Mouse (Mus musculus) kidney, embryonic 16.5 days (tissue): ENCODE data around the gene Olfr97. TPM values are rescaled to one million over a fixed set of nuclear protein-coding genes. Genes with fewer than 3 reads are reported as not detected.

Source experiments
- ATAC-seq: fragments of 200-750 bp; cut with Nextera tagmentation; 2 replicates; pipeline ENCODE4 v1.8.0; 2017; ENCODE audit warnings: moderate TSS enrichment; ENCODE audit not compliant: low FRiP score, low TSS enrichment
- H3K27ac ChIP-seq: fragments of 300-500 bp; sonication (generic); 2 replicates; pipeline ENCODE4 v1.5.1; 2014; ENCODE audit warnings: low read length
- H3K27me3 ChIP-seq: fragments of 300-500 bp; sonication (generic); 2 replicates; pipeline ENCODE4 v1.6.1; 2014; ENCODE audit warnings: low read length, control low read depth, mixed read lengths; ENCODE audit not compliant: insufficient read depth
- H3K36me3 ChIP-seq: fragments of 300-500 bp; sonication (generic); 2 replicates; pipeline ENCODE4 v1.6.1; 2014; ENCODE audit warnings: low read length, control low read depth, mixed read lengths; ENCODE audit not compliant: insufficient read depth
- H3K4me1 ChIP-seq: fragments of 300-500 bp; sonication (generic); 2 replicates; pipeline ENCODE4 v1.6.1; 2014; ENCODE audit warnings: low read length, control low read depth, mixed read lengths; ENCODE audit not compliant: insufficient read depth
- H3K4me2 ChIP-seq: fragments of 300-500 bp; sonication (generic); replicated peaks from 2 replicates; pipeline ENCODE4 v1.6.1; 2014; ENCODE audit warnings: low read depth, low read length
- H3K4me3 ChIP-seq: fragments of 300-500 bp; sonication (generic); 2 replicates; pipeline ENCODE4 v1.5.1; 2014; ENCODE audit warnings: mild to moderate bottlenecking, low read length
- H3K9ac ChIP-seq: fragments of 300-500 bp; sonication (generic); replicated peaks from 2 replicates; pipeline ENCODE4 v1.6.1; 2014; ENCODE audit warnings: low read length
- H3K9me3 ChIP-seq: fragments of 300-500 bp; sonication (generic); 2 replicates; pipeline ENCODE4 v1.6.1; 2016; ENCODE audit warnings: low read length, control low read depth
- WGBS: fragments of 180-500 bp; shearing (Covaris S2); extraction: QIAGEN DNeasy Blood & Tissue Kit; methylation state at CpG from one replicate; pipeline ENCODE4 v1.1.7; 2014; 5-methylcytosine and 5-hydroxymethylcytosine counted together
- polyA plus RNA-seq: library from polyadenylated mRNA; unstranded; fragments of >200 nt; fragmentation: Nextera tagmentation; extraction: Ambion mirVana; gene quantifications from 2 replicates; pipeline ENCODE4 v1.2.1, GENCODE M21; 2015

Olfr97 gene
- polyA plus RNA-seq, 1 experiment from 2014 or later, result not detected

DNA sequence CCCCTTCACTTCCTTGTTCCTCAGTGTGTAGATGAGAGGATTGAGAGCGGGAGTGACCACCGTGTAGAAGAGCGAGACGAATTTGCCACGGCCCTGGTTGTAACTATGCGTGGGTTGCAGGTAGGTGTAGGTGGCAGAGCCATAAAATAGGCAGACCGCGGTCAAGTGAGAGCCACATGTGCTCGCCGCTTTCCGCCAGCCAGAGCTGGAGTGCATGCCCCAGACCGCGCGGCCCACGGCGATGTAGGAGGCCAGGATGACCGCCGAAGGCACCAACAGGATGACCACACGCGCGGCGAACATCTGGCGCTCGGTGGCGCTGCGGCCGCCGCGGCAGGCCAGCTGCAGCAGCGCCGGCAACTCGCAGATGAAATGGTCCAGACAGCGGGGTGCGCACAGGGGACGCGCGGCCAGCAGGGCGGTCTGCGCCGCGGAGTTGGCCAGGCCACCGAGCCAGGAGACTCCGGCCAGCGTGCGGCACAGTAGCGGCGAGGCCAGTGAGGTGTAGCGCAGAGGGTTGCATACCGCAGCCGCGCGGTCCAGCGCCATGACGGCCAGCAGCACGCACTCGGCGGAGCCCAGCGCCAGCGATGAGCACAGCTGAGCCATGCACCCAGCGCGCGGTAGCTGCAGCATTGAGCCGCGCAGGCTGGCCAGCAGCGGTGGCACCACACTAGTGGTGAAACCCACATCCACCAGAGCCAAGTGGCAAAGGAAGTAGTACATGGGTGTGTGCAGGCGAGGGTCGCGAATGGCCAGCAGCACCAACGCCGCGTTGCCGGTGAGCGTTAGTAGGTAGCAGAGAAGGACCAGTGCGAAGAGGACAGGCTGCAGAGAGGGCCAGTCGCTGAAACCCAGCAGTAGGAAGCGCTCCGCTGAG, 40.0 kb downstream of the Olfr97 start:
- under 1% methylated on average over 76 of the region's 77 CpGs for WGBS
- no peak overlapping the region for H3K27ac ChIP-seq
- no peaks in the 10 kb centered on the region for H3K36me3 ChIP-seq
- ATAC-seq, result peak; percentile 93
- 0 out of 2 replicates have a peak, but pooled peaks cover 4% of the 10 kb centered on the region for H3K4me1 ChIP-seq
- 0 out of 2 replicates have a peak overlapping the region, but pooled peaks have one; percentile 10 for H3K9ac ChIP-seq
- H3K27me3 ChIP-seq, result peaks cover 45% of the 10 kb centered on the region
- peak overlapping the region; percentile 89 for H3K4me2 ChIP-seq
- H3K9me3 ChIP-seq, result no peaks in the 10 kb centered on the region
- H3K4me3 ChIP-seq, result peak overlapping the region; percentile 53

DNA sequence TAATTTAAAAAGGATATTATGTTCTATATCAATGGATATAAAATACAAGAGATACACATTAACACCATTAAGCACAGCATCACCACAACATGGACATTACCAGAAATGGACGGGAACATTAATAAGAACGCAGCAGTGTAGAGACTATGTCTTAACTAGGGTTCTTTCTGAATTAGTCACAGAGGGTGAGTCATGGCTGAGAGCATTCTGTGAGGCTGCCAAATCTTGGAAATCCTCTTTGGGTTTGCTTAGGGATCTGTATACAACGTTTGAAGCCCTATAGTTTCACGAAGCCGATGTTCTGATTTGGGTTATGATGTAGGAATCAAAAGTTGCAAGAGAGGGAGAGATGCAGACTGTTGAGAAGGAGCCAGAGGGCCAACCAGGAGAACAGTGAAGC, 42.3 kb downstream of the Olfr97 start:
- Histone ChIP-seq H3K4me3 (no peak overlapping the region), H3K27ac (no peak overlapping the region), H3K4me1 (0 out of 2 replicates have a peak, but pooled peaks cover 4% of the 10 kb centered on the region), H3K9ac (no peak overlapping the region), H3K27me3 (peaks cover 44% of the 10 kb centered on the region), H3K36me3 (no peaks in the 10 kb centered on the region), H3K9me3 (no peaks in the 10 kb centered on the region), H3K4me2 (no peak overlapping the region)
- ATAC-seq, result no peak
- 87% methylated on average over 5 of the region's 5 CpGs for WGBS

DNA sequence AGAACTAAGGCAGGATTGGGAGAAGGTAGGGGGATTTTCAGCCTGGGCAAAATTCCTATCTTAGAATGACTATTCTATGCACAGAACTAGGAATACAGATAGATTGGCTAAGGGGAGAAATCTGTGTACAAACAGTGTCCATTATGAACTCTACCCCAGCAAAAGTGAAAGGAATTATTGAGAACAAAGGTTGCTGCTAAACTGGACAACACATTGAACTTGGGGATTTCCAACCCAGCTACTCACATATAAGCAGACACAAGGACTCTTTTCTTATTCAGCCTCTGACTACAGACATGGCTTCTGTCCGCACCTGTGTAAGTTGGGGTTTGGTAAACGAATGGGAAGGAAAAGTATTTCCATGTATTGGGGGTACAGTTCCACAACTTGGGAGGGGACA, 43.5 kb downstream of the Olfr97 start, which contains the start of gene Ubd:
TSS of gene Ubd (plus strand) at position 237 of the 400 bp plus-strand sequence.
- H3K9me3 ChIP-seq, result no peaks in the 10 kb centered on the region
- ATAC-seq, result no peak
- WGBS, result 93% methylated on average over 2 of the region's 2 CpGs
- no peak within 1 kb of the TSS for H3K9ac ChIP-seq
- H3K4me1 ChIP-seq, result 0 out of 2 replicates have a peak, but pooled peaks cover 4% of the 10 kb centered on the region
- H3K27me3 ChIP-seq, result peaks cover 39% of the 10 kb centered on the region
- H3K27ac ChIP-seq, result no peak within 1 kb of the TSS
- no peak within 1 kb of the TSS for H3K4me3 ChIP-seq
- H3K36me3 ChIP-seq, result no peaks in the 10 kb centered on the region
- no peak within 1 kb of the TSS for H3K4me2 ChIP-seq

DNA sequence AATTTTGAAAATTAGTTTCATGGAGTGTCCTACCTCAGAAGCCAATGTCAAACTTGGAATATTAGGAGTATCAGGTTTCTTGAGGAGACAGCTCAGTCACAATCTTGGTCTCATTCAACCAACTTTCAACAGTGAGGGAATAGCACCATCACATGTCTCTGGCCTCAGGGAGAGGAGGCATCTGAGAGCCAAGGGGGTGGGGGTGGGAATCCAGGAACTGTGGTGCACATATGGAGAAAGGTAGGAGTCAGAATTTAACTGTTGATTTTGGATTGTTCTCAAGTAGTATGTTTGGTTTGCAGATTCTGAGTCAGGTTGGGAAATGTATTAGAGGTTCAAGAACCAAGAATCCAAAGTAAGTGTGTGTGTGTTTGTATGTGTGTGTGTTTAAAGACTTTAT, 44.1 kb downstream of the Olfr97 start:
- ATAC-seq, result no peak
- Histone ChIP-seq H3K27ac (no peak overlapping the region), H3K9ac (no peak overlapping the region), H3K27me3 (peaks cover 33% of the 10 kb centered on the region), H3K36me3 (no peaks in the 10 kb centered on the region), H3K4me3 (no peak overlapping the region), H3K9me3 (no peaks in the 10 kb centered on the region), H3K4me2 (no peak overlapping the region), H3K4me1 (0 out of 2 replicates have a peak, but pooled peaks cover 4% of the 10 kb centered on the region)

DNA sequence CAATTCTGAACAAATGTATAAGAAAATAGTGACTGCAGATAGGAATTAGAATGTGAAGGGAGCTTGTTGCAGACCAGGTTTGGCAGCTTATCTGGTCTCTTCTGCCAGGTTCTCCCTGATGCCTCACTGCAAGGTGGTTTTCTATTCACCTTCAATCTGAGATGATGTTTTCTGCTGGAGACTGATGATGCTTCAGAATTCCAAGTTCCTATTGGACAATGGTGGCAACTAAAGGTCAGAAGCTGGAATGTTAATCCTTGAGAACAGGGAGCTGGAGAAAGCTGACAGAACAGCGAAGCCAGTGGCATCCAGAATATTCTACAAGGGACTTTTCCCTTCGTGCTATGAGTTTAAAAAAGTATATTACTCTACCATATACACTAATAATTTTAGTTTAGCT, 46.4 kb downstream of the Olfr97 start:
- ATAC-seq, result no peak
- Histone ChIP-seq H3K36me3 (no peaks in the 10 kb centered on the region), H3K27ac (no peak overlapping the region), H3K4me2 (no peak overlapping the region), H3K4me1 (no peaks in the 10 kb centered on the region), H3K4me3 (no peak overlapping the region), H3K27me3 (peaks cover 10% of the 10 kb centered on the region), H3K9me3 (no peaks in the 10 kb centered on the region), H3K9ac (no peak overlapping the region)
- WGBS, result 43% methylated on average over 2 of the region's 2 CpGs

DNA sequence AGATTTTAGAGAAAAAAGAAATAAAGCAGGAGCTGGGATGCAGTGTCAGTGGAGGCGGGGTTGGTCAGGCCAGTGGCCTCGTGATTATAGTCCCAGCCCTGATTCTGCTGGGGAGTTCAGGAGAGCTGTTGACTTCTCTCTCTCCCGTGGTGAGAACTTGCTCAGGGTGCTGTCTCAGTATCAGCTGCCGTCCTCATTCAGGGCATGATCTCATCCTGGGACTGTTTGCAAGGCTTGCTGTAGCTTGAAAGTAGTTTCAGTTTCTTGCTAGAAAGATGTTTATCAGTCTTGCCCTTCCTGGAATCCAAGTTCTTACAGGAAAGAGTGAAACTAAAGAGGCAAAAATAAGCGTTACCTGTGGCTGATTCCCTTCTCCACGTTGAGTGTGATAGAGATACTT, 51.7 kb downstream of the Olfr97 start:
- Histone ChIP-seq H3K9me3 (no peaks in the 10 kb centered on the region), H3K36me3 (no peaks in the 10 kb centered on the region), H3K4me2 (no peak overlapping the region), H3K27me3 (no peaks in the 10 kb centered on the region), H3K4me3 (no peak overlapping the region), H3K9ac (no peak overlapping the region), H3K4me1 (no peaks in the 10 kb centered on the region), H3K27ac (no peak overlapping the region)
- WGBS, result 37% methylated on average over 6 of the region's 6 CpGs
- no peak for ATAC-seq

Other genes with a start within 250 kb of the Olfr97 start
- 0.44 and 0.57 TPM in 2 replicates for gene H2-M5, start 247.8 kb downstream of the Olfr97 start, polyA plus RNA-seq
- 64.5 and 66.7 TPM in 2 replicates for gene Zfp57, start 236.2 kb downstream of the Olfr97 start, polyA plus RNA-seq
- 0.09 and 0.13 TPM in 2 replicates for gene Mog, start 213.9 kb downstream of the Olfr97 start, polyA plus RNA-seq
- 5.6 and 7.7 TPM in 2 replicates for gene Gabbr1, start 191.4 kb downstream of the Olfr97 start, polyA plus RNA-seq
- gene Olfr90, start 148.8 kb downstream of the Olfr97 start, polyA plus RNA-seq, result not detected in 2 replicates
- gene Olfr91, start 139.1 kb downstream of the Olfr97 start, polyA plus RNA-seq, result not detected in 2 replicates
- not detected in 2 replicates for gene Olfr92, start 117.2 kb downstream of the Olfr97 start, polyA plus RNA-seq
- not detected in 2 replicates for gene Olfr93, start 75.8 kb downstream of the Olfr97 start, polyA plus RNA-seq
- not detected in 2 replicates for gene Ubd, start 43.4 kb downstream of the Olfr97 start, polyA plus RNA-seq
- gene Olfr94, start 36.3 kb downstream of the Olfr97 start, polyA plus RNA-seq, result not detected in 2 replicates
- gene Olfr95, start 24.2 kb downstream of the Olfr97 start, polyA plus RNA-seq, result not detected in 2 replicates
- not detected in 2 replicates for gene Olfr96, start 17.2 kb downstream of the Olfr97 start, polyA plus RNA-seq
- not detected in 2 replicates for gene Olfr98, start 26.4 kb upstream of the Olfr97 start, polyA plus RNA-seq
- 1.5 TPM in 2 replicates for gene H2-M3, start 32.9 kb upstream of the Olfr97 start, polyA plus RNA-seq
- not detected in 2 replicates for gene Olfr99, start 46.1 kb upstream of the Olfr97 start, polyA plus RNA-seq
- gene Olfr101, start 67.0 kb upstream of the Olfr97 start, polyA plus RNA-seq, result not detected in 2 replicates
- not detected in 2 replicates for gene Olfr102, start 79.7 kb upstream of the Olfr97 start, polyA plus RNA-seq
- not detected in 2 replicates for gene Olfr103, start 102.4 kb upstream of the Olfr97 start, polyA plus RNA-seq
- gene Olfr104-ps, start 122.3 kb upstream of the Olfr97 start, polyA plus RNA-seq, result not detected in 2 replicates
- gene Olfr105-ps, start 141.7 kb upstream of the Olfr97 start, polyA plus RNA-seq, result not detected in 2 replicates
- gene Olfr106-ps, start 153.1 kb upstream of the Olfr97 start, polyA plus RNA-seq, result not detected in 2 replicates
- gene Olfr107, start 161.9 kb upstream of the Olfr97 start, polyA plus RNA-seq, result not detected in 2 replicates
- not detected in 2 replicates for gene Olfr108, start 208.2 kb upstream of the Olfr97 start, polyA plus RNA-seq
- not detected in 2 replicates for gene Olfr109, start 221.6 kb upstream of the Olfr97 start, polyA plus RNA-seq
- gene H2-M2, start 246.2 kb upstream of the Olfr97 start, polyA plus RNA-seq, result not detected in 2 replicates